In genomic region chr2:45956792-45957330, GRCm38 (mm10) we compare ENCODE assay signal across 14 mouse cellular contexts.
"Had no signal": no experiment of that assay in that cellular context is flagged by ENCODE, and none has a peak within 500 bp of the region (broad histone marks: within the 10 kb centered on the region; RNA-seq: fewer than 3 reads in every experiment).

No protein-coding gene starts in this region.

- H3K36me3 ChIP-seq: limb, embryonic 15.5 days; midbrain, embryonic 13.5 days; neural tube, embryonic 15.5 days had no signal

- H3K9me3 ChIP-seq: limb, embryonic 15.5 days; midbrain, embryonic 13.5 days; neural tube, embryonic 15.5 days had no signal

- H3K27me3 ChIP-seq: limb, embryonic 15.5 days; midbrain, embryonic 13.5 days; neural tube, embryonic 15.5 days had no signal

- H3K9ac ChIP-seq: limb, embryonic 15.5 days; liver, embryonic 14.5 days; midbrain, embryonic 13.5 days; neural tube, embryonic 15.5 days had no signal

- H3K27ac ChIP-seq: limb, embryonic 15.5 days; liver, embryonic 14.5 days; midbrain, embryonic 13.5 days; neural tube, embryonic 15.5 days had no signal

- H3K4me1 ChIP-seq: limb, embryonic 15.5 days; midbrain, embryonic 13.5 days; neural tube, embryonic 15.5 days had no signal

- H3K4me2 ChIP-seq: limb, embryonic 15.5 days; midbrain, embryonic 13.5 days; neural tube, embryonic 15.5 days had no signal

- ATAC-seq: inflammation-experienced regulatory T-cells, adult 6 months; intestine, postnatal 0 days; midbrain, embryonic 13.5 days had no signal

- DNase-seq: layer of hippocampus, adult 9-11 months; layer of hippocampus, postnatal 36 days; lung, adult 18-20 months; right cerebral cortex, postnatal 4 days; spleen, adult 18-20 months; thymus, adult 18-20 months; thymus, postnatal 14 days had no signal

- H3K4me3 ChIP-seq: limb, embryonic 15.5 days; midbrain, embryonic 13.5 days; myocyte; neural tube, embryonic 15.5 days had no signal
